Mouse (Mus musculus) frontal cortex, adult (tissue): ENCODE measurements at regions not wholly inside any gene's neighbourhood (a gene's known extent, or its start where the extent isn't known, plus 50 kb on each side); places are given as distances from the start of the nearest gene placed in this dataset.

Experiments used
- ATAC-seq: cut with Nextera tagmentation; 2 replicates; pipeline ENCODE4 v1.9.2; 2017; ENCODE audit warnings: mild to moderate bottlenecking, moderate library complexity, mixed read lengths; ENCODE audit not compliant: low TSS enrichment

DNA sequence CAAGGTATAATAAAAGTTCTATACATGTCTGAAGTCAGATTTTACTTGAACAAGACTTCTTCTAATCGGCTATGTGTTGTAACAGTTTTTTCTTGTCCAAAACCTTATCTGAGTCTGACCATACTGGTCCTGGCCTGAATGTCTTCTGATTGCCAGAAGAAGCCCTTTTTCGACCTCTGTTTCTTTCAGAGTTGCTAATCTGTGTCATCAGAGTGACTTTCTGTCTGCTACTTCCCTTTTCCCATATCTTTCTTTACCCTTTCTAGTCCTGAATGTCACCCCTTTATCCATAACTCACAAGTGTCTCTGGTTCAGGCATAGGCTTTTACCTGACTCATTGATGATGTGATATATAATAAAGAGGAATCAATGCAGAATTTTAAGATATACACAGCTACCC is 936.5 kb upstream of the Nova1 start:
- no peak for ATAC-seq

DNA sequence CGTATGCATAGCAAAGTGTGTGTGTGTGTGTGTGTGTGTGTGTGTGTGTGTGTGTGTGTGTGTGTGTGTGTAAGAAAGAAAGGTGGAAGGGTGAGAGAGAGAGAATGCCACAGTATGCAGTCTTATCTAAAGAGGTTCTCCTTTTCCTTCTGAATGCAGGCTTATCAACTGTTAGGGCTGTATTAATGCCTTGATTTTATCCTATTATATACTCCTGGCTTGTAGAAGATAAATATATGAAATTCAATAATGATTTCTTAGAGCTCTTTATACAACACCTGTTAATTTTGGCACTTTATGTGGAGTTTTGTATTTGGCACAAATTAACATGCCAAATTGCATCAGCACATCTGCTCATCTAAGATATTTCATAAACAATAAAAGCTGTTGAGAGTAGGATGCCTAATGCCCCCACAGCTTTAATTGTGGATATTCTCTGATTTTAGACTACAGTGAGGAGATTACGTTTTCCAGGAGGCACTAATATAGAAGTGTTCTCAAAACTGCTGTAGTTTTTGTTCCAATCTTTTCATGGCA is 923.1 kb upstream of the Nova1 start:
- ATAC-seq: no peak

DNA sequence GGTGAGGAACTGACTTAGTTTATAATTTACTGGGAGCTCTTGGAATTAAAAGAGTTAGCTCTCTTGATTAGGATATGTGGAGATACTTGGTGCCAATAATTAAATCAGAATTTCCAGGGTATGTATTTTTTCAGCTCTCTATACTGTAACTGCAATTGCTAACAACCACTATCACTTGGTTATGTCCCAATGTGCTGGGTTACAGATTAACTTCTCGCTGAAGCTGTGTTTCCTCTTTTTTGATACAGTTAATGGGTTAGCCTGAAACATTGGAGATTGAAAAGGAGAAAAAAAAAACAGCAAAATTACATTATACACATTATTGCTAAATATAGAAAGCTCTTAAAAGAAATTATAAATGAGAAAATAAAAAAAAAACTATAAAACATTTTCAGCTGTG is 881.5 kb upstream of the Nova1 start:
- ATAC-seq: no peak

DNA sequence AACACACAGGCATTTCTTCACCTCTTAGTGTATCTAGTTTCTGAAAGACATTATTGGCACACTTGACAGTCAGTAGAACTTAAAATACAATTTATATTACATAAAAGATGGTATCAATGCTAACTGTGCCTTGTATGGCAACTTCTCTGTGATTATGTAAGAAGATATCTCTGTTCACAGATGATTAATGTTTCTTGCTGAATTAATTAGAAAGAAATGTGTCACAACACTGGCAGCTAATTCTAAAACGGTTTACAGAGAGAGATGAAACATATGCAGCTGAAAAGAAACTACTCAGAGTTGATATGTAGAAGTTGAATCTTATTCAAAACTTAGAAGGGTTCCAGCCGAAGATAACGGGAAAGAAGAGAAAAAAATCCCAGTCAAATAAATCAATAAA is 851.7 kb upstream of the Nova1 start:
- ATAC-seq: 0 out of 2 replicates have a peak, but pooled peaks have one; percentile 50
